Mouse (Mus musculus): Measurements from ENCODE around the gene Nectin1. TPM values are rescaled to one million over a fixed set of nuclear protein-coding genes. Genes with fewer than 3 reads are reported as not detected.

The Nectin1 gene
- polyA plus RNA-seq, 1 experiment from 2014 or later, result 5.9 TPM

DNA sequence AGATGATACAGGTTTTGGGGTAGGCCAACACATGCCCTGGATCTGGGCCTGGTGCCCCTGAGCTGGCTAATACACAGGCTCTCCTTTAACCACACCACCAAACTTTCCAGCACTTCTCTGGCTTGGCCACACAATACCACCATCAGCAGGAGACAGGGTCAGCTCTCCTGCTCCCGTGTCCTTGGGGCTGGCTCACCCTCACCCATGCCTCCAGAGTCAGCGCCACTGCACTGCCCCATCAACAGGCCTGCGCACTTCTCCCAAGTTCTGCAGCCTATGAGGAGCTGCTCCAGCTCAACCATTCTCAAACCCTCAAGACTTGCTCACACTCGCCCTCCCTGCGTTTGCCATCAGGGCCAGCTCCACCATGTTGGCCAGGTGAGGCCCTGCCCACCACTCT, 78.4 kb downstream of the Nectin1 start:
- ATAC-seq (replicated peaks; ENCODE audit: low FRiP score, low TSS enrichment, low read depth) (no peak), DNase-seq (ENCODE audit: low spot score) (no peak)
- WGBS, result 88% methylated on average over 5 of the region's 5 CpGs
- Histone ChIP-seq H3K4me1 (replicated peaks; ENCODE audit: control insufficient read depth, insufficient read depth, low read length) (0 out of 2 replicates have a peak, but pooled peaks cover 6% of the 10 kb centered on the region), H3K27ac (ENCODE audit: low read depth) (no peak overlapping the region), H3K27me3 (replicated peaks; ENCODE audit: control insufficient read depth, insufficient read depth, low read length) (no peaks in the 10 kb centered on the region), H3K4me2 (ENCODE audit: low read length) (no peak overlapping the region), H3K9me3 (ENCODE audit: control insufficient read depth, low read length) (no peaks in the 10 kb centered on the region), H3K9ac (ENCODE audit: low read length) (no peak overlapping the region), H3K36me3 (ENCODE audit: control insufficient read depth, insufficient read depth, low read length) (no peaks in the 10 kb centered on the region), H3K4me3 (ENCODE audit: low read depth, low read length) (no peak overlapping the region)

DNA sequence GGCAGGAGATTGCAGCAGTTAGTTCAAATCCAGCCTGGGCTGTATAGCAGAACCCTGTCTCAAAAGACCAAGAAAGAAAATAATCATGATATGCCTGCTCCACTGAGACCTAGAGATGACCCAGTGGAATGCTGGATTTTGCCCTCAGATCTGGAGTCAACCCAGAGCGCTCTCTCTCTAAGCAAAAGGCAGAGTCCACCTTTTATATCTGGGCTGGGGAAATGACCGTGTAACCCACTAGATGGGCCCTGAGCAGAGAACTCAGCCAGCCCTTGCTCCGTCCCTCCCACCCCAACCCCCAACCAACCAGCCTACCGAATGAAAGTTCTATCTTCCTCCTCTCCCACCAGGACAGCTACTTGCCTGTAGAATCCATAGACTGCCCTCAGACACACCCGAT, 81.4 kb downstream of the Nectin1 start:
- no peak overlapping the region for H3K9ac ChIP-seq (ENCODE audit: low read length)
- H3K4me2 ChIP-seq (ENCODE audit: low read length), result no peak overlapping the region
- H3K27me3 ChIP-seq (replicated peaks; ENCODE audit: control insufficient read depth, insufficient read depth, low read length), result no peaks in the 10 kb centered on the region
- DNase-seq (ENCODE audit: low spot score), result no peak
- WGBS, result 66% methylated on average over 5 of the region's 5 CpGs
- H3K4me1 ChIP-seq (replicated peaks; ENCODE audit: control insufficient read depth, insufficient read depth, low read length), result 0 out of 2 replicates have a peak, but pooled peaks cover 6% of the 10 kb centered on the region
- no peaks in the 10 kb centered on the region for H3K9me3 ChIP-seq (ENCODE audit: control insufficient read depth, low read length)
- no peak for ATAC-seq (replicated peaks; ENCODE audit: low FRiP score, low TSS enrichment, low read depth)
- H3K4me3 ChIP-seq (ENCODE audit: low read depth, low read length), result no peak overlapping the region
- no peaks in the 10 kb centered on the region for H3K36me3 ChIP-seq (ENCODE audit: control insufficient read depth, insufficient read depth, low read length)
- H3K27ac ChIP-seq (ENCODE audit: low read depth), result no peak overlapping the region

DNA sequence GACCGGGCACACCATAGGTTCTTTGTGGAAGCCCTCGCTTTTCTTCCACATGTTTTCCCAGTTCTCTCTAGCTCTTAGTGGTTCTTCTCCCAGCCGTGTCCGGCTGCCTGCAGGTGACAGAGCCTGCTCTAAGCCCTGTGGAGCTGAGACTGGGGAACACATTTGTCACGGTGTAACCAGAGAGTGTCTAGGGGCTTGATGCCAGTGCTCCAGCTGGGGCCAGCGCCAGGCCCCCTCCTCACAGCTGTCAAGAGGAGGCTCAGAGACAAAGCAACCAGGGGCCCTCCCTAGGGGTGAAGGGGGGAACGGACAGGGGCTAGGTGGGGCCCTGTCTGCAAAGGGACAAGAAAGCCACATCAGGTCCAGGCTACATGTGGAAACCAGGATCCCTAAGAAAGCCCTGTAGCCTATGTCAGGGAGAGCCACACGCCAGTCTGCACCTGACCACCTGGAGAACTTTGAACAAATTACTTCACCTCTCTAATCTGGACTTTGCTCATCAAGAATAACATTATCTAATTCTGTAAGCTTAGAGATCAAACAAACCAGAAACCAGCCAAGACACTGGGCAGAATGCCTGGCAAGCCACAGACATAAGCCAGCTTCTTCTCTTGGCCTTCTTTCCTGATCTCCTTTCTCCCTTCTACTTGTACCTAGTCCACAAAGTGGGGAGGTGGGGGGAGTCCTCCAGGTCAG, 82.9 kb downstream of the Nectin1 start:
- Histone ChIP-seq H3K27ac (ENCODE audit: low read depth) (no peak overlapping the region), H3K27me3 (replicated peaks; ENCODE audit: control insufficient read depth, insufficient read depth, low read length) (no peaks in the 10 kb centered on the region), H3K4me3 (ENCODE audit: low read depth, low read length) (no peak overlapping the region), H3K4me1 (replicated peaks; ENCODE audit: control insufficient read depth, insufficient read depth, low read length) (0 out of 2 replicates have a peak, but pooled peaks cover 6% of the 10 kb centered on the region), H3K9me3 (ENCODE audit: control insufficient read depth, low read length) (no peaks in the 10 kb centered on the region), H3K36me3 (ENCODE audit: control insufficient read depth, insufficient read depth, low read length) (no peaks in the 10 kb centered on the region), H3K4me2 (ENCODE audit: low read length) (no peak overlapping the region), H3K9ac (ENCODE audit: low read length) (no peak overlapping the region)
- ATAC-seq (replicated peaks; ENCODE audit: low FRiP score, low TSS enrichment, low read depth), result no peak
- 64% methylated on average over 8 of the region's 8 CpGs for WGBS
- DNase-seq (ENCODE audit: low spot score), result no peak

DNA sequence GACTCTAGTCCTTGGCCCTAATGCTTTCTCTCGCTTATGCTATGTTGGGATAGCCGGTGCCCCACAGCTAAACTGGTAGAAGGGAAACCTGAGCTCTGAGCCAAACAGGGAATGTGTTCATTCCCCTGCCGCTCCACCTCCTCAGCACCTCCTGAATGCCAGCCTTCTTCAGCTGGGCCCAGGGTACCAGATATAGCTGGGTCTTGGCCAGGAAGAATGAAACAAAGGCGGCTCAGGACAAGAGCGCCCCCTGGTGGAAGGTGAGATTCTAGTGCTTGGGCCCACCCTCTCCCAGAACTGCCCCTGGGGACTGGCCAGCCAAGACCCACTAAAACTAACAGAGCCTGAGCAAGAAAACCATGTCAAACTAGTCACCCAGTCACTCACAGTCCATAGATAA, 83.8 kb downstream of the Nectin1 start:
- Histone ChIP-seq H3K4me2 (ENCODE audit: low read length) (no peak overlapping the region), H3K36me3 (ENCODE audit: control insufficient read depth, insufficient read depth, low read length) (no peaks in the 10 kb centered on the region), H3K4me3 (ENCODE audit: low read depth, low read length) (no peak overlapping the region), H3K4me1 (replicated peaks; ENCODE audit: control insufficient read depth, insufficient read depth, low read length) (0 out of 2 replicates have a peak, but pooled peaks cover 6% of the 10 kb centered on the region), H3K27ac (ENCODE audit: low read depth) (no peak overlapping the region), H3K27me3 (replicated peaks; ENCODE audit: control insufficient read depth, insufficient read depth, low read length) (no peaks in the 10 kb centered on the region), H3K9me3 (ENCODE audit: control insufficient read depth, low read length) (no peaks in the 10 kb centered on the region), H3K9ac (ENCODE audit: low read length) (no peak overlapping the region)
- peak; percentile 69 for DNase-seq (ENCODE audit: low spot score)
- 49% methylated on average over 5 of the region's 5 CpGs for WGBS
- no peak for ATAC-seq (replicated peaks; ENCODE audit: low FRiP score, low TSS enrichment, low read depth)

DNA sequence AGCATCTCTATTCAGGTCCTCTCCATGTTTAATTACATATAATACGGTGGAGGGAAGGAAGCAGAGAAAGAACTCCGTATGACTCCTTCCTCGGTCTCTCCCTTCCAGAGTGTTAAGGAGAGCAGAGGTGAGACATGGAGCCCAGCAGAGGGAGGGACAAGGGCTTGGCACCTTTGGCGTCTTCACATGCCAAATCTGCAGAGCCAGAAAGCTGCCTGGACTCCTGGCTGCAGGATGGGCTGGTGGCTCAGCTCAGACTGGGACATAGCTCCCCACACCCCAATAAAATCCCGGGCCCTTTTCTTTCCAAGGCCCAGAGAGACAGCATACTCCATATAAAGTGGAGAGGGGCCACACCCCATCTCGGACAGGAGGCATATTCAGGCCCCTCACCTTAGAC, 85.2 kb downstream of the Nectin1 start:
- no peaks in the 10 kb centered on the region for H3K9me3 ChIP-seq (ENCODE audit: control insufficient read depth, low read length)
- H3K27me3 ChIP-seq (replicated peaks; ENCODE audit: control insufficient read depth, insufficient read depth, low read length), result no peaks in the 10 kb centered on the region
- WGBS, result 62% methylated on average over 6 of the region's 6 CpGs

DNA sequence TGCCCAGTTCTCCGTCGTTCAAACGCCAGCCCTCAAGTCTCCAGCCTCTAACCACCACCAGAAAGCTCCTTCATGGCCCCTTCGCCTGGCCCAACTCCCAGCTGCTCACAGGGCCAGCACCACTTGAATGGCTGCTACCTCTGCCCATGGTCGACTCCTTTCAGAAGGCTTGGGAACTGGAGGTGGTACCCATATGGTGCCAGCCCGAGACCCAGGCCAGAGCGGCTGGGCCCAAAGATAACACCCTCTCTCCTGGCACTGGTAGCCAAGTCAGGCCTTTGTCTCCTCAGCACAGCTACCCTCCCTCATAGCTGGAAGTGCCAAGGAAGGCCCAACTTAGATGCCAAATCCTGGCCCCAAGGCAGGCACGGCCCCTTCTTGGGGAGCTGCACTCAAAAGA, 89.4 kb downstream of the Nectin1 start:
- Histone ChIP-seq H3K27ac (ENCODE audit: low read depth) (no peak overlapping the region), H3K4me2 (ENCODE audit: low read length) (no peak overlapping the region), H3K9ac (ENCODE audit: low read length) (no peak overlapping the region), H3K4me3 (ENCODE audit: low read depth, low read length) (no peak overlapping the region), H3K9me3 (ENCODE audit: control insufficient read depth, low read length) (no peaks in the 10 kb centered on the region), H3K36me3 (ENCODE audit: control insufficient read depth, insufficient read depth, low read length) (no peaks in the 10 kb centered on the region), H3K27me3 (replicated peaks; ENCODE audit: control insufficient read depth, insufficient read depth, low read length) (no peaks in the 10 kb centered on the region), H3K4me1 (replicated peaks; ENCODE audit: control insufficient read depth, insufficient read depth, low read length) (no peaks in the 10 kb centered on the region)
- DNase-seq (ENCODE audit: low spot score) (no peak), ATAC-seq (replicated peaks; ENCODE audit: low FRiP score, low TSS enrichment, low read depth) (no peak)
- 85% methylated on average over 8 of the region's 8 CpGs for WGBS

More for the DNA sequence above, 85.2 kb downstream of the Nectin1 start:
- Histone ChIP-seq H3K4me3 (ENCODE audit: low read depth, low read length) (no peak overlapping the region), H3K4me2 (ENCODE audit: low read length) (no peak overlapping the region), H3K27ac (ENCODE audit: low read depth) (no peak overlapping the region), H3K4me1 (replicated peaks; ENCODE audit: control insufficient read depth, insufficient read depth, low read length) (0 out of 2 replicates have a peak, but pooled peaks cover 6% of the 10 kb centered on the region), H3K36me3 (ENCODE audit: control insufficient read depth, insufficient read depth, low read length) (no peaks in the 10 kb centered on the region), H3K9ac (ENCODE audit: low read length) (no peak overlapping the region)
- DNase-seq (ENCODE audit: low spot score), result no peak
- no peak for ATAC-seq (replicated peaks; ENCODE audit: low FRiP score, low TSS enrichment, low read depth)

DNA sequence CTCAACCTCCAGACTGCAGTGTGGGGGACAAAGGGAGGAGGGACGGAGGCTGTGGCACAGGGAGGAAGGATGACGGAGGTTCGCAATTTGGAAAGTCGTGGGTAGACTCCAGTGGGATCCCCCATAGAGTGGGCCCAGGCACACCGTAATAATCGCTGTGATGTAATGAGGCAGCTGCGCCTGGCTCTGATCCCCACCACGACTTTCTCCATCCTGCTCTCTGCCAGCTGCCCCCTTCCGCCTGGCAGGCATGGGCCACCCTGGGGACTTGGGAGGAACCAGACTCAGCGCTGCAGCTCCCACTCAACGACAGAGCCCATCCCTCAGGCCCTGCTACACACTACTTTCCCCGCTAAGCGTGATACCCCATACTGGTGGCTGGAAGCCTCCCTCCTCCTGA, 90.5 kb downstream of the Nectin1 start:
- H3K9ac ChIP-seq (ENCODE audit: low read length), result no peak overlapping the region
- no peaks in the 10 kb centered on the region for H3K27me3 ChIP-seq (replicated peaks; ENCODE audit: control insufficient read depth, insufficient read depth, low read length)
- ATAC-seq (replicated peaks; ENCODE audit: low FRiP score, low TSS enrichment, low read depth) (no peak), DNase-seq (ENCODE audit: low spot score) (no peak)
- H3K27ac ChIP-seq (ENCODE audit: low read depth), result no peak overlapping the region
- no peak overlapping the region for H3K4me2 ChIP-seq (ENCODE audit: low read length)
- H3K9me3 ChIP-seq (ENCODE audit: control insufficient read depth, low read length), result no peaks in the 10 kb centered on the region
- no peak overlapping the region for H3K4me3 ChIP-seq (ENCODE audit: low read depth, low read length)
- 77% methylated on average over 13 of the region's 13 CpGs for WGBS
- no peaks in the 10 kb centered on the region for H3K4me1 ChIP-seq (replicated peaks; ENCODE audit: control insufficient read depth, insufficient read depth, low read length)
- no peaks in the 10 kb centered on the region for H3K36me3 ChIP-seq (ENCODE audit: control insufficient read depth, insufficient read depth, low read length)

DNA sequence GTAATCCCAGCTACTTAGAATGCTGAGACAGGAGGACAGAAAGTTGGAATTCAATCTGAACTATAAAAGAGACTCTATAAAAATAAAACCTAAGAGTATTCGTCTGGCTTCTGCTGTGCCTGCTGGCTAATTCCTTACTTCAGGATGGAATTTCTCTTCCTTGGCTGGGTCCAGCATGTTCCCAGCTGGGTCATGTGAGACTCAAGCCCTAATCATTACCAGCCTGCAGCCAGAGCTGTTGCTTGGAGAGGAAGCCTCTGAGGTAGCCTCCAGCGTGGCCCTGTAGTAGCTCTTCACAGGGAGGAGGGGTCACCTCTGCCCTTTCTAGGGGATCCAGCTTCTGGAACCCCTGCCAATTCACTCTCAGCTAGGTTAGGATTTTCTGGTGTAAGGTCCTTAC, 94.8 kb downstream of the Nectin1 start:
- Histone ChIP-seq H3K27me3 (replicated peaks; ENCODE audit: control insufficient read depth, insufficient read depth, low read length) (no peaks in the 10 kb centered on the region), H3K4me3 (ENCODE audit: low read depth, low read length) (no peak overlapping the region), H3K27ac (ENCODE audit: low read depth) (no peak overlapping the region), H3K36me3 (ENCODE audit: control insufficient read depth, insufficient read depth, low read length) (no peaks in the 10 kb centered on the region), H3K9ac (ENCODE audit: low read length) (no peak overlapping the region), H3K9me3 (ENCODE audit: control insufficient read depth, low read length) (no peaks in the 10 kb centered on the region), H3K4me2 (ENCODE audit: low read length) (no peak overlapping the region), H3K4me1 (replicated peaks; ENCODE audit: control insufficient read depth, insufficient read depth, low read length) (peaks cover 7% of the 10 kb centered on the region; the same call in 1 of the 2 replicates)
- DNase-seq (ENCODE audit: low spot score) (no peak), ATAC-seq (replicated peaks; ENCODE audit: low FRiP score, low TSS enrichment, low read depth) (no peak)
- 54% methylated on average over 2 of the region's 2 CpGs for WGBS

Data from intestine, embryonic 14.5 days (tissue).